15 mouse cellular contexts compared by ENCODE assay signal in genomic region chr11:77854641-77855040, GRCm38 (mm10). TPM values are rescaled to one million over a fixed set of nuclear protein-coding genes. Genes with fewer than 3 reads are reported as not detected.
DNase-seq lines count a peak whose midpoint lies in the region; ATAC-seq and TF ChIP-seq lines count a peak whose summit lies in the region.
"Had no signal": no experiment of that assay in that cellular context is flagged by ENCODE, and none has a peak within 500 bp of the region (broad histone marks: within the 10 kb centered on the region; RNA-seq: fewer than 3 reads in every experiment).

No protein-coding gene starts in this region.

- H3K9ac ChIP-seq in limb, embryonic 13.5 days: 0 out of 2 replicates have a peak overlapping the region, but pooled peaks have one; percentile 35
- H3K9ac ChIP-seq in forebrain, postnatal 0 days: peak overlapping the region; percentile 14; the same call in 1 of the 2 replicates
- H3K9ac ChIP-seq in midbrain, embryonic 11.5 days (ENCODE audit: low read length): no peak overlapping the region
- H3K9ac ChIP-seq: embryonic facial prominence, embryonic 15.5 days had no signal

- TF ChIP-seq CTCF in forebrain, postnatal 0 days (IDR thresholded peaks at IDR 0.05; ENCODE audit: low read depth): no peak

- no peaks in the 10 kb centered on the region for H3K9me3 ChIP-seq in limb, embryonic 13.5 days
- H3K9me3 ChIP-seq in limb, embryonic 10.5 days (replicated peaks): no peaks in the 10 kb centered on the region
- H3K9me3 ChIP-seq in forebrain, postnatal 0 days (ENCODE audit: low read length): no peaks in the 10 kb centered on the region
- H3K9me3 ChIP-seq in midbrain, embryonic 11.5 days (ENCODE audit: control insufficient read depth, low read length): no peaks in the 10 kb centered on the region
- H3K9me3 ChIP-seq: embryonic facial prominence, embryonic 15.5 days had no signal

- H3K36me3 ChIP-seq in limb, embryonic 13.5 days: peaks cover 73% of the 10 kb centered on the region
- peaks cover 69% of the 10 kb centered on the region for H3K36me3 ChIP-seq in limb, embryonic 10.5 days
- H3K36me3 ChIP-seq in forebrain, postnatal 0 days (ENCODE audit: insufficient read depth): peaks cover 46% of the 10 kb centered on the region
- no peaks in the 10 kb centered on the region for H3K36me3 ChIP-seq in midbrain, embryonic 11.5 days (ENCODE audit: control insufficient read depth, insufficient read depth, low read length)

- no peak overlapping the region for H3K27ac ChIP-seq in limb, embryonic 13.5 days
- no peak overlapping the region for H3K27ac ChIP-seq in limb, embryonic 10.5 days
- H3K27ac ChIP-seq in forebrain, postnatal 0 days (ENCODE audit: low read depth, low read length): peak overlapping the region; percentile 69; the same call in 1 of the 2 replicates
- H3K27ac ChIP-seq in midbrain, embryonic 11.5 days (ENCODE audit: low read depth, low read length): peak overlapping the region; percentile 6; the same call in 1 of the 2 replicates
- H3K27ac ChIP-seq: embryonic facial prominence, embryonic 15.5 days had no signal

- intact Hi-C loops in gastrocnemius, postnatal 14 days (cut with DNase I; ENCODE audit: low total_unique reads): no loop called here

- ATAC-seq in limb, embryonic 13.5 days (ENCODE audit: low FRiP score, low read depth): no peak
- ATAC-seq in forebrain, postnatal 0 days: no peak
- ATAC-seq in midbrain, embryonic 11.5 days (ENCODE audit: low FRiP score): no peak
- ATAC-seq: Patski had no signal

- 64% methylated on average over 3 of the region's 3 CpGs for WGBS in limb, embryonic 13.5 days
- WGBS in limb, embryonic 10.5 days: 62% methylated on average over 3 of the region's 3 CpGs
- 58% methylated on average over 3 of the region's 3 CpGs for WGBS in forebrain, postnatal 0 days
- WGBS in midbrain, embryonic 11.5 days: 62% methylated on average over 3 of the region's 3 CpGs

- H3K4me1 ChIP-seq in limb, embryonic 13.5 days: peaks cover 38% of the 10 kb centered on the region
- peaks cover 58% of the 10 kb centered on the region for H3K4me1 ChIP-seq in limb, embryonic 10.5 days
- H3K4me1 ChIP-seq in forebrain, postnatal 0 days (ENCODE audit: insufficient read depth): peaks cover 39% of the 10 kb centered on the region
- H3K4me1 ChIP-seq in midbrain, embryonic 11.5 days (ENCODE audit: control insufficient read depth, insufficient read depth, low read length): peaks cover 33% of the 10 kb centered on the region

- H3K27me3 ChIP-seq in limb, embryonic 13.5 days: peaks cover 36% of the 10 kb centered on the region
- H3K27me3 ChIP-seq in limb, embryonic 10.5 days (ENCODE audit: low read depth, poor library complexity, severe bottlenecking): peaks cover 84% of the 10 kb centered on the region
- no peaks in the 10 kb centered on the region for H3K27me3 ChIP-seq in forebrain, postnatal 0 days (ENCODE audit: insufficient read depth, low read length)
- H3K27me3 ChIP-seq in midbrain, embryonic 11.5 days (ENCODE audit: control insufficient read depth, insufficient read depth, low read length): peaks cover 4% of the 10 kb centered on the region; the same call in 1 of the 2 replicates
- H3K27me3 ChIP-seq: CH12.LX; embryonic facial prominence, embryonic 15.5 days; Patski had no signal

- no peak for DNase-seq in limb, embryonic 10.5 days (ENCODE audit: low spot score)
- DNase-seq in forebrain, postnatal 0 days: no peak
- no peak for DNase-seq in midbrain, embryonic 11.5 days (ENCODE audit: low spot score, missing footprints)
- DNase-seq in adipocyte (ENCODE audit: low spot score): no peak
- no peak for DNase-seq in kidney, adult 18-20 months
- no peak for DNase-seq in gastrocnemius, postnatal 14 days
- DNase-seq: kidney, postnatal 14 days; layer of hippocampus, postnatal 36 days had no signal

- no peak overlapping the region for H3K4me3 ChIP-seq in limb, embryonic 13.5 days
- H3K4me3 ChIP-seq in limb, embryonic 10.5 days: no peak overlapping the region
- no peak overlapping the region for H3K4me3 ChIP-seq in forebrain, postnatal 0 days (ENCODE audit: low read depth, low read length)
- H3K4me3 ChIP-seq in midbrain, embryonic 11.5 days (ENCODE audit: low read depth, low read length): no peak overlapping the region
- H3K4me3 ChIP-seq: embryonic facial prominence, embryonic 15.5 days; myocyte had no signal

- H3K4me2 ChIP-seq in limb, embryonic 13.5 days (replicated peaks): no peak overlapping the region
- no peak overlapping the region for H3K4me2 ChIP-seq in forebrain, postnatal 0 days (ENCODE audit: low read depth)
- no peak overlapping the region for H3K4me2 ChIP-seq in midbrain, embryonic 11.5 days
- H3K4me2 ChIP-seq: embryonic facial prominence, embryonic 15.5 days; liver, embryonic 11.5 days had no signal

RNA-seq across cellular contexts. Expression of gene Pipox, which starts 39.3 kb away (rescaled TPM):
- polyA plus RNA-seq in limb, embryonic 13.5 days (2015; fragmentation: Nextera tagmentation; extraction: Ambion mirVana): 0.66 and 1.4 TPM in 2 replicates
- 0.34 and 0.48 TPM in 2 replicates for polyA plus RNA-seq in limb, embryonic 10.5 days (2016; fragmentation: Nextera tagmentation; extraction: Ambion mirVana)
- 3.8 and 6.8 TPM in 2 replicates for total RNA-seq in forebrain, postnatal 0 days (2014; rRNA removed)
- polyA plus RNA-seq in forebrain, postnatal 0 days (2015; fragmentation: Nextera tagmentation; extraction: Ambion mirVana): 3.7 and 4.2 TPM in 2 replicates
- polyA plus RNA-seq in midbrain, embryonic 11.5 days (2014; fragmentation: Nextera tagmentation; extraction: Ambion mirVana): 12.1 and 12.6 TPM in 2 replicates
- total RNA-seq in gastrocnemius, postnatal 14 days (2021): under 1 TPM in 1 of 2 experiments, not detected in 1; 0.94 TPM
- total RNA-seq: hematopoietic stem cell, adult 5-6 weeks had no signal
- polyA plus RNA-seq: myocyte had no signal

Comparison
In these comparisons a context has a peak if more than half of its experiments do, and no peak if none do; other contexts are left out.
1. H3K27ac ChIP-seq: peak in forebrain, postnatal 0 days (single experiment) and midbrain, embryonic 11.5 days (single experiment); none in limb, embryonic 13.5 days (single experiment) and limb, embryonic 10.5 days (single experiment).